Mouse (Mus musculus): ENCODE measurements around the gene St3gal3.

DNA sequence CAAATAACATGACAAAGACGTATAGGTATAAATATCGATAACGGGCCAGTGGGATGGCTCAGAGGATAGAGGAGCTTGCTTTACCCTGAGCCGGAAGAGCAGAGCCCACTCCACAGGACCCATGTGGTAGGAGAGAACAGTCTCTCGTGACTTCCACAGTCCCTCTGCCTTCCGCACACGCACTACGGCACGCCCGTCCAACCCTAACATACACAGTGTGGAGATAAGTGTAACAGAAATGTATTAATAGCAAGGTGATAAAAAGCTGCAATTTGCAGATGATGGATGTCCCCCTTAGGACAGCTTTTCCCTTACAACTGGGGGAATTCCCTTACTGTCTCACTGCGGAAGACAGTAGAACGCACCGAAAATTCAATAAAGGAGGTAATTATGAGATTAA lies 25.1 kb downstream of the St3gal3 start:
- TF ChIP-seq GATA1 (IDR thresholded peaks at IDR 0.05; ENCODE audit: borderline replicate concordance, low read length) = no peak
- TF ChIP-seq CTCF (IDR thresholded peaks at IDR 0.05; ENCODE audit: low read depth, low read length) = no peak

Measured in G1E (cell line).